Mouse (Mus musculus): ENCODE results near the gene Slc38a8.
A peak's percentile ranks its signal among the peaks of the same experiment; 100 is the strongest.

The Slc38a8 gene

DNA sequence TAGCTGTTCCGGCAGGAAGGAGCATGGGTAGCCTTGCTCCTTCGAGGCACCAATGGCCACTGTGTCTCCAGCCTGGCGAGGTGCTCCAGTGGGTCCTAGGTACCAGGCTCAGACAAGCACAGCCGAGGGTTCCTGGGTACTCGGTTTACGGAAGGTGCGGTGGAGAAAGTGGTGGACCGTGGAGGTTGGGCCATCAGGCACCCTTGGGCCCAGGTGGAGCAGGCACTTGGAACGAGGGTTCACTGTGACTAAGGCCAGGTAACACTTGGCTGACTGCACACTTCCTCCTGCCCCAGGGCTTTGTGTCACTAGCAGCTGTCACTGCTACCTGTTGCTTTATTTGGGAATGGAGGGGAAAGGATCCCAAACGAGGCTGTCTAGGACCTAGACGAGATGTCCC, 64.0 kb downstream of the Slc38a8 start:
- no peak for DNase-seq (ENCODE audit: low spot score in 2 of 2)

DNA sequence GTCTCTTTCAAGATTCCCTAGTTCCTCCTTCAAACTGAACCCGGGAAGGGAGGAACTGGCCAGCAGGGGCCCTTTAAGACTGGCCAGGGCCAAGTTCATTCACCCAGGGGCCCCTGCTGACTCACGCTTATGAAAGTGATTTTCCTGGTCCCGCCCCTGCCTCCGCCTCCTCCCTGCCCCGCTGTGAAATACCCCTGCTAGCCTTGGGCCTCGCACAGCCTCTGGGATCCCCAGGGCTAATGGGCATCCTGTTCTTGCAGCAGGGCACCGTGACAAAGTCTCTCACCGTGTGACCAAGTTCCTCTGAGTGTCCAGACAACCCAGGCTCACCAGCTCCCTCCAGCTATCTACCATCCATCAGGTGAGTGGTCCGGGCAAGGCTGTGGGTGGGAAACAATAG, 64.6 kb downstream of the Slc38a8 start:
- DNase-seq (ENCODE audit: low spot score in 2 of 2), result peak; percentile 93 to 94

DNA sequence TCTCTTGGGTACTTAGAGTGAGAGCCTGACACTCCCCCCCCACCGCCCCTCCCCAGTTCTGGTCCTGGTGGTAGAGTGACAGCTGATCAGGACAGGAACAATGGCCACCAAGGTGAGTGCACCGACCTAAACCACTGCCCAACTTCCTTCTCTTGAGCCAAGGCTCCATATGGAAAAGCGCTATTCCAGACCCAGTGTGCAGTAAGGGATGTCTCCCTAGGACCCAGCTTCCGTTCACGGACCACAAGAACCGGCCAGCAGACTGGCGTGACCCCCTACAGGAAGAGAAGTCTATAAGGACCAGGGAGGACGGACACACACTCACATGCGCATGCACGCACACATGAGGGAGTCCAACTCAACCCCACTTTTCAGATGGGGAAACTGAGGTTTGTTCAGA, 65.2 kb downstream of the Slc38a8 start:
- no peak for DNase-seq (ENCODE audit: low spot score in 2 of 2)

DNA sequence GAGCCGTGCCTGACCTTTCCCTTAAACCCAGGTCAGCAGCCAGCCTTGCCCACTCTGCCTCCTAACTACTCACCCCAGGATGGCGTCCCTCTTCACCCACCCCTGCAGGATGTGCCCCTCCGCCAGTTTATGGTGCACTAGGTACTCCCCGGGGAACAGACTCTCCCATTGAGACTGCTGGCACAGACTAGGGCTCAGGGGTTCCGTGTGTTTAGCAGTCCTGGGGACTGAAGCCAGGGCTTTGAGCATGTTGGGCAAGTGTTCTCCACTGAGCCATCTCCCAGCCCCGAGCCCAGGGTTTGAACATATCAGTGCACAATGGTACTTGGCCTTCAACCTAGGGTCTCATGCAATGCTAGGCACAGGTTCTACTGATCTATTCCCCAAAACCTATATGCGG, 66.0 kb downstream of the Slc38a8 start:
- DNase-seq (ENCODE audit: low spot score in 2 of 2), result no peak

DNA sequence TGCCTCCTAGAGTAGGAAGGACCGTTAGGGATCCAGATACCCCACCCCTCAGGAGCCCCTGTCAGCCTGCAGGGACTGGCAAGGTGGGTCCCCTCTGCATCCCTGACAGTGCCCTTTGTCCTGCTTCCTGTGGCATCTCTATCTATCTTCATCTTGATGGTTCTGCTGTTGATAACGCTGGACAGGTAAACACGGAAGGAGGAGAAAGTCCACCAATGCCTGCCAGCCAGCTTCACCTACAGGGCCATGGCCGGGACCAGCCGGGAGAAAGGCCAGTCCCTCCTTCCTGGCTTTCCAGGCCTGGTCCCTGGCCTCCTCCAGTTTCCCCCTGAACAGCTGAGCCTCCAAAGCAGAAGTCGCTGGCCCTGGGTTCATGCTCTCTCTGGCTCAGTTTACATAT, 66.9 kb downstream of the Slc38a8 start:
- DNase-seq (ENCODE audit: low spot score in 2 of 2), result no peak

DNA sequence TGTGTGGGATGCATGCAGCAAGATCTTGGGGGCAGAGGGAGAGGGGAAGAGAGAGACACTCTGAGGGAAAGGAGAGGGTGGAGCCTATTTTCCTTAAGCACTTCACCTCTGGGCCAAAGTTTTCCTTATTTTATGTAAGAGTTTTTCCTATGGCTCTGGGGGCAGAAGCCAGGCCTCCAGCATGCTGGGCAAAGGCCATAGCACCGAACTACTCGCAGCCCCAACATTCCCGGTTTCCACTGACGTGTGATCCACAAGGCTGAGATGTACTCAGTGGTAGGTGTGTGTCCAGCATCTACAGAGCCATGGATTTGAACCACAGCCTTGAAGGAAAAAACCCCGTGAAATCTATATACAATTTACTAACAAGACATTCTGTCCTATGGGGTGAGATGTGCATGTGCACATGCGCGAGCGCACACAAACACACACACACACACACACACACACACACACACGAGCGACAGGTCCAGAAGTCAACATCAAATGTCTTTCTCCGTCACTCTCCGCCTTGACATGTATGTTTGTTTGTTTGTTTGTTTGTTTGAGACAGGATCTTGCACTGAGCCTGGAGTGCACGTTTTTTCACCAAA, 67.8 kb downstream of the Slc38a8 start, which contains the start of gene Osgin1:
Gene Osgin1, plus strand, starts transcription at position 543 of the 593 bp plus-strand sequence.
- DNase-seq (ENCODE audit: low spot score in 2 of 2), result no peak

DNA sequence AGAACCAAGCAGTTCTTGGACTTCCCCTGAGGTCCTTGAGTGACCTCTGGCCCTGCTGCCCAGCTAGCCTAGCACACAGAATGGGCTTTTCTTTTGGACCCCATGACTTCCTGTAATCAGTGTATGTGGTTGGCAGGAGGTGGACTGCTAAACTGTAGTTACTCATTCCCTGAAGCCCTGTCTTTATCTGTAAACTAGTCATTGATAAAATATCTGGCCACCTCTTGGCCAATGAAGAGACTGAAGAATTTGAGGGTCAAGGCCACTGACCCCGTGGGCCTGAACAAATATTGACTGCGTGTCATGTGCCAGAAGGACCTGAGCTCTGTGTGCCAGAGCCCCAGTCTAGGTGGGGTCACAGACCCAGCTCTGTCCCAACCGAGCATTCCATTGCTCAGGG, 69.1 kb downstream of the Slc38a8 start:
- no peak for DNase-seq (ENCODE audit: low spot score in 2 of 2)

DNA sequence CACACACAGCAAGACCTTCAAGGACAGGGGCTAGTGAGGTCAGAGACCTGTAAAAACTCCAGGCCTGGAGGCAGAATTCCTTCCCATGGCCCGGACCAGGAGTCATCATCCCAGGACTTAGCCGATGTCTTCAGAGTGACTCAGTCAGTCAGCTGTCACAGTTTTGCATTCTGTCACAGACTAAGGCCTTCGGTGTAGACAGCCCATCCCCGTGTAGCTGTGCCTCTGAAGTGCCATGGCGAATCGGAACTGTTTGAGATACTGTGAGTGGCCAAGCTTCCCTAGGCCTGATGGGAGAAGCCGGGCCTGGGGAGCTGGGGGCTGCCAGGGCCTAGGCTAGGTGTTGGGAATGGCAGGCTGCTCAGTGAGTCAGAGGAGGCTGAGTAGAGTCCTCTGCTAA, 70.8 kb downstream of the Slc38a8 start:
- DNase-seq (ENCODE audit: low spot score in 2 of 2), result no peak

DNA sequence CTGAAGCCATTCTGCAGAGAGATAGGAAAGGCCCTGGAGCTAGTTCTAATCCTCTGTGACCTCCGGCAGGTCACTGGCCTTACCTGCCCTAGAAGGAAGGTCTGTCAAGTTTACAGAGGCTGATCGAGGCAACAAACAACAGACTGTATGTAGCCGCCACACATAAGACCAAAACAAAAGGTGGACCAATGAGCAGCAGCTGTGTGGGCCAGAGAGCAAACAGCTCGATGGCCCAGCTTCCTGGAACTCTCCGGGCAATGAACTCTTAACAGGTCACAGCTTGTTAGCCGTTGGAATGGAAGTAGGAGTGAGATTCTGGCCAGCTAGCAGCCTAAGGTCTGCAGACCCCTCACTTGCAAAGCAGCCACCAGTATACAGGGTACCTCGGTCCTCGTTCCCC, 71.2 kb downstream of the Slc38a8 start:
- no peak for DNase-seq (ENCODE audit: low spot score in 2 of 2)

All from urinary bladder, postnatal 36 days (tissue).